Mouse (Mus musculus): ENCODE data around the gene Syk. TPM values are rescaled to one million over a fixed set of nuclear protein-coding genes. Genes with fewer than 3 reads are reported as not detected.

The Syk gene
- polyA plus RNA-seq, 1 experiment: 4.1 TPM

Other genes with a start within 250 kb of the Syk start
- gene Diras2, start 51.9 kb upstream of the Syk start, polyA plus RNA-seq (2012; rRNA removed): 6.0 and 9.8 TPM in 2 replicates

Data from urinary bladder, adult 2 months (tissue).